Mouse (Mus musculus) heart, embryonic 14.5 days (tissue): ENCODE measurements around the gene Fam72a. TPM values are rescaled to one million over a fixed set of nuclear protein-coding genes. Genes with fewer than 3 reads are reported as not detected.
A peak's percentile ranks its signal among the peaks of the same experiment; 100 is the strongest.

Source experiments
- ATAC-seq: fragments of 200-750 bp; cut with Nextera tagmentation; 2 replicates; pipeline ENCODE4 v1.8.0; 2017; ENCODE audit warnings: low read depth, moderate TSS enrichment; ENCODE audit not compliant: insufficient number of reproducible peaks, insufficient read depth, low FRiP score
- H3K27ac ChIP-seq, 2 experiments: fragments of 200-500 bp in 1 of 2; fragments of 300-500 bp in 1 of 2; sonication (generic) in 1 of 2; replicated peaks in 1 of 2; 2 replicates each; pipeline ENCODE4 v1.5.1; 2012 to 2014; ENCODE audit warnings: low read depth in 2 of 2, low read length in 2 of 2, control low read depth in 1 of 2, mild to moderate bottlenecking in 1 of 2, mixed read lengths in 1 of 2; ENCODE audit not compliant: control insufficient read depth in 1 of 2, insufficient read depth in 1 of 2
- H3K27me3 ChIP-seq: fragments of 300-500 bp; sonication (generic); 2 replicates; pipeline ENCODE4 v1.6.1; 2014; ENCODE audit warnings: mild to moderate bottlenecking, low read length, control low read depth; ENCODE audit not compliant: control insufficient read depth, insufficient read depth
- H3K36me3 ChIP-seq: fragments of 300-500 bp; sonication (generic); 2 replicates; pipeline ENCODE4 v1.6.1; 2014; ENCODE audit warnings: mild to moderate bottlenecking, control low read depth, low read length, mixed read lengths; ENCODE audit not compliant: control insufficient read depth, insufficient read depth
- H3K4me1 ChIP-seq, 2 experiments: fragments of 200-500 bp in 1 of 2; fragments of 300-500 bp in 1 of 2; sonication (generic) in 1 of 2; 2 replicates each; pipeline ENCODE4 v1.6.1; 2012 to 2014; ENCODE audit warnings: low read length in 2 of 2, control low read depth in 1 of 2, mixed read lengths in 1 of 2; ENCODE audit not compliant: control insufficient read depth in 2 of 2, insufficient read depth in 2 of 2
- H3K4me2 ChIP-seq: fragments of 300-500 bp; sonication (generic); 2 replicates; pipeline ENCODE4 v1.6.1; 2014; ENCODE audit warnings: mild to moderate bottlenecking, low read length
- H3K4me3 ChIP-seq, 2 experiments: fragments of 200-500 bp in 1 of 2; fragments of 300-500 bp in 1 of 2; sonication (generic) in 1 of 2; 2 replicates each; pipeline ENCODE4 v1.5.1; 2012 to 2014; ENCODE audit warnings: low read length in 2 of 2, mild to moderate bottlenecking in 2 of 2, control low read depth in 1 of 2, low read depth in 1 of 2, moderate library complexity in 1 of 2; ENCODE audit not compliant: control insufficient read depth in 1 of 2, insufficient read depth in 1 of 2
- H3K9ac ChIP-seq: fragments of 300-500 bp; sonication (generic); 2 replicates; pipeline ENCODE4 v1.6.1; 2014; ENCODE audit warnings: mild to moderate bottlenecking, low read length
- H3K9me3 ChIP-seq: fragments of 300-500 bp; sonication (generic); 2 replicates; pipeline ENCODE4 v1.6.1; 2016; ENCODE audit warnings: low read length, control low read depth; ENCODE audit not compliant: control insufficient read depth
- WGBS: fragments of 180-500 bp; shearing (Covaris S2); extraction: QIAGEN DNeasy Blood & Tissue Kit; methylation state at CpG from one replicate; pipeline ENCODE4 v1.1.7; 2014; 5-methylcytosine and 5-hydroxymethylcytosine counted together
- polyA plus RNA-seq: library from polyadenylated mRNA; unstranded; fragments of >200 nt; fragmentation: Nextera tagmentation; extraction: Ambion mirVana; gene quantifications from 2 replicates; pipeline ENCODE4 v1.2.1, GENCODE M21; 2014

The Fam72a gene
- polyA plus RNA-seq, 1 experiment from 2014 or later = 2.2 TPM

GRCm38 (mm10) chr1:131528561-131529166 lies 961 bp downstream of the Fam72a start:
- peak overlapping the region; percentile 75 for H3K9ac ChIP-seq
- no peak for ATAC-seq

DNA sequence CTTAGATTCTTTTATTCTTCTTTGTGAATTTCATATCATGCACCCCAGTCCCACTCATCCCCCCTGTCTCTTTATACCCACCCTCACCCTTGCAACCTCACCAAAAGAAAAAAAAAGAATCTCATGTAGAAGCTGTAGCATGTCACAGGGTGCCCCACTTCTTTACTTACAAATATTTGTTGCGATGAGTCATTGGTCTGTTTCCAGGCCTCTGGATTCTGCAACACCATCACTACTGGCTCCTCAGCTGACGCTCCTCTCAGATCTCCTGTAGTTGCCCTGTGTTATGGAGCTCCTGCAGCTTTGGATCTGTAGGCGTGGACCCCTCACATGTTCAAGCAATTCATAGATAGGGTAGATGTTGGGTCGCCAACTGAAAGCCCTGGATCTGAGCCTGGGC lies 12.1 kb downstream of the Fam72a start:
- Histone ChIP-seq H3K4me1 (no peaks in the 10 kb centered on the region), H3K36me3 (peaks cover 10% of the 10 kb centered on the region; the same call in 1 of the 2 replicates), H3K4me2 (no peak overlapping the region), H3K9ac (no peak overlapping the region), H3K4me3 (no peak overlapping the region), H3K27me3 (no peaks in the 10 kb centered on the region), H3K9me3 (no peaks in the 10 kb centered on the region), H3K27ac (no peak overlapping the region)
- ATAC-seq = no peak
- 69% methylated on average over 4 of the region's 4 CpGs for WGBS

More at GRCm38 (mm10) chr1:131528561-131529166, 961 bp downstream of the Fam72a start:
- WGBS = 0% methylated on average over 9 of the region's 9 CpGs
- Histone ChIP-seq H3K4me2 (peak overlapping the region; percentile 89), H3K4me1 (peaks cover 9 to 31% of the 10 kb centered on the region in 2 experiments), H3K27me3 (no peaks in the 10 kb centered on the region), H3K27ac (peak overlapping the region; percentile 89 to 90), H3K36me3 (no peaks in the 10 kb centered on the region), H3K9me3 (no peaks in the 10 kb centered on the region), H3K4me3 (peak overlapping the region; percentile 84 to 90)

DNA sequence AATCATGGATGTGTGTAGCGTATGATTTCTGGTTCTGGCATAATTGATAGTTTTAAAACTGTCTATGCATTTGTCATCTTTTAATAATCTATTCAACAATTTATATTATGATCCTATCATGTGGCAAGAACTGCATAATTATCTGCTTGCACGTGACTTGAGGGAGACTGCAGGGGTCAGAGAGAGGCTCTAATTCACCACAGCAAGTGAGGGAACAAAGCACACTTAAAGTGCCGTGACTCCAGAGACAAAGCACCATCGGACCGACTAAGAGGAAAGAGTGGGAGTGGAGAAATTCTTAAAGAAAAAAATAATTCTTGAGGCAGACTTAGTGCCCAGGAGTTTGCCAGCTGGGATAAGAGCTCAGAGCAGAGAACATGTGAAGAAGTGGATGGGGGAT lies 13.1 kb downstream of the Fam72a start:
- Histone ChIP-seq H3K27me3 (no peaks in the 10 kb centered on the region), H3K9me3 (no peaks in the 10 kb centered on the region), H3K36me3 (0 out of 2 replicates have a peak, but pooled peaks cover 6% of the 10 kb centered on the region), H3K9ac (no peak overlapping the region), H3K27ac (no peak overlapping the region), H3K4me3 (no peak overlapping the region), H3K4me2 (no peak overlapping the region), H3K4me1 (no peaks in the 10 kb centered on the region)
- no peak for ATAC-seq
- 68% methylated on average over 5 of the region's 5 CpGs for WGBS

GRCm38 (mm10) chr1:131541431-131541830 lies 13.7 kb downstream of the Fam72a start:
- H3K27me3 ChIP-seq = no peaks in the 10 kb centered on the region
- H3K36me3 ChIP-seq = 0 out of 2 replicates have a peak, but pooled peaks cover 6% of the 10 kb centered on the region
- no peak overlapping the region for H3K4me2 ChIP-seq
- H3K4me3 ChIP-seq = no peak overlapping the region
- H3K9me3 ChIP-seq = no peaks in the 10 kb centered on the region
- no peak overlapping the region for H3K9ac ChIP-seq
- H3K27ac ChIP-seq = no peak overlapping the region
- no peak for ATAC-seq
- 23% methylated on average over 3 of the region's 3 CpGs for WGBS
- H3K4me1 ChIP-seq = no peaks in the 10 kb centered on the region

- no peaks in the 10 kb centered on the region for H3K4me1 ChIP-seq
- 0 out of 2 replicates have a peak, but pooled peaks cover 6% of the 10 kb centered on the region for H3K36me3 ChIP-seq
- H3K9me3 ChIP-seq = no peaks in the 10 kb centered on the region
- 78% methylated on average over 5 of the region's 5 CpGs for WGBS
- no peak overlapping the region for H3K27ac ChIP-seq
- no peak overlapping the region for H3K4me3 ChIP-seq
- no peak for ATAC-seq
- no peak overlapping the region for H3K9ac ChIP-seq
- no peaks in the 10 kb centered on the region for H3K27me3 ChIP-seq
- no peak overlapping the region for H3K4me2 ChIP-seq
Measured at GRCm38 (mm10) chr1:131541903-131542302, 14.2 kb downstream of the Fam72a start.

DNA sequence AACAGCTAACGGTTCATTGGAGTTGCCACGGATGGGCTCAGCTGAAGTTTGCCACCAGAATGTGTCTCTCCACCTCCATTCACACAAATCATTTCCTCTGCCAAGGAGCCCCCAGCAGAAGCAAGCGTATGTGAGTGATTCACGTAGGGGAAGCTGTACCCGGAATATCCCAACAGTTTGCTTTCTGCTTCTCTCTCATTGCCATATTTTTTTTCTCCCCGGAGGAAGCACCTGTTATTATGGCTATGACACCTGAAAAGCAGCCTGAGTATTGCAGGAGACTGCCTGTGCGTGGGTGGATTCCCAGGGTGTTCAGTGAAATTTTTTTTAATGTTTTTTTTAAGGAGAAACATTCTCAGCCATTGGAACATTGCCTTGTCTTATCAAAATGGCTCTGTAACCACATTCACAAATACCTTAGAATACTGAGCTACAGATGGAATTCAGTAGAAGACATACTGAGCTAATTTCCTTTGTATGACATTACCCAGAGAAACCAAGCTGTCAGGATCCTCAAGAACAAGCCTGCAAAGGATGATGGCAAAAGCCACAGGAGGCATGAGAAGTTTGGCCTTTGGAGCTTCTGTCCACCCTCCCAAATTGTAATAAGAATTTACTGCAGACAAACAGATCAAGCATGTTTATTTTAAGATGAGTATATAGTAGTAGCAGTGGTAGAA lies 16.3 kb downstream of the Fam72a start:
- Histone ChIP-seq H3K27me3 (no peaks in the 10 kb centered on the region), H3K9me3 (no peaks in the 10 kb centered on the region), H3K27ac (no peak overlapping the region), H3K36me3 (0 out of 2 replicates have a peak, but pooled peaks cover 5% of the 10 kb centered on the region), H3K9ac (no peak overlapping the region), H3K4me2 (no peak overlapping the region), H3K4me3 (no peak overlapping the region), H3K4me1 (0 out of 4 replicates have a peak, but pooled peaks cover 0 to 4% of the 10 kb centered on the region in 2 experiments)
- 64% methylated on average over 7 of the region's 7 CpGs for WGBS
- ATAC-seq = no peak

- 0 out of 4 replicates have a peak, but pooled peaks cover 0 to 4% of the 10 kb centered on the region in 2 experiments for H3K4me1 ChIP-seq
- no peak overlapping the region for H3K27ac ChIP-seq
- H3K9ac ChIP-seq = no peak overlapping the region
- no peaks in the 10 kb centered on the region for H3K27me3 ChIP-seq
- no peaks in the 10 kb centered on the region for H3K9me3 ChIP-seq
- no peak overlapping the region for H3K4me2 ChIP-seq
- H3K4me3 ChIP-seq = no peak overlapping the region
- 68% methylated on average over 13 of the region's 13 CpGs for WGBS
- no peak for ATAC-seq
- no peaks in the 10 kb centered on the region for H3K36me3 ChIP-seq
Measured at GRCm38 (mm10) chr1:131546798-131547690, 19.3 kb downstream of the Fam72a start.
